Mouse (Mus musculus) hindbrain, embryonic 16.5 days (tissue): ENCODE measurements around the gene Rps6kc1. TPM values are rescaled to one million over a fixed set of nuclear protein-coding genes. Genes with fewer than 3 reads are reported as not detected.
A peak's percentile ranks its signal among the peaks of the same experiment; 100 is the strongest.

ENCODE experiments used
- ATAC-seq: fragments of 200-750 bp; cut with Nextera tagmentation; 2 replicates; pipeline ENCODE4 v1.8.0; 2017; ENCODE audit warnings: moderate TSS enrichment, moderate library complexity
- H3K27ac ChIP-seq: fragments of 300-500 bp; sonication (generic); 2 replicates; pipeline ENCODE4 v1.5.1; 2014; ENCODE audit warnings: low read depth, mild to moderate bottlenecking, control low read depth, low read length, moderate library complexity
- H3K27me3 ChIP-seq: fragments of 300-500 bp; sonication (generic); replicated peaks from 2 replicates; pipeline ENCODE4 v1.6.1; 2014; ENCODE audit warnings: low read length; ENCODE audit not compliant: control insufficient read depth, insufficient read depth
- H3K36me3 ChIP-seq: fragments of 300-500 bp; sonication (generic); 2 replicates; pipeline ENCODE4 v1.6.1; 2014; ENCODE audit warnings: mild to moderate bottlenecking, low read length, moderate library complexity, mixed read lengths; ENCODE audit not compliant: control insufficient read depth, insufficient read depth
- H3K4me1 ChIP-seq: fragments of 300-500 bp; sonication (generic); 2 replicates; pipeline ENCODE4 v1.6.1; 2014; ENCODE audit warnings: low read depth, low read length; ENCODE audit not compliant: control insufficient read depth, insufficient read depth
- H3K4me2 ChIP-seq: fragments of 300-500 bp; sonication (generic); 2 replicates; pipeline ENCODE4 v1.6.1; 2014; ENCODE audit warnings: mild to moderate bottlenecking, low read length, control low read depth, moderate library complexity
- H3K4me3 ChIP-seq: fragments of 300-500 bp; sonication (generic); 2 replicates; pipeline ENCODE4 v1.5.1; 2014; ENCODE audit warnings: mild to moderate bottlenecking, low read length, control low read depth, moderate library complexity
- H3K9ac ChIP-seq: fragments of 300-500 bp; sonication (generic); 2 replicates; pipeline ENCODE4 v1.6.1; 2014; ENCODE audit warnings: low read depth, mild to moderate bottlenecking, control low read depth, low read length, moderate library complexity
- H3K9me3 ChIP-seq: fragments of 300-500 bp; sonication (generic); 2 replicates; pipeline ENCODE4 v1.6.1; 2014; ENCODE audit warnings: mild to moderate bottlenecking, low read length, moderate library complexity; ENCODE audit not compliant: control insufficient read depth
- WGBS: fragments of 180-500 bp; shearing (Covaris S2); extraction: QIAGEN DNeasy Blood & Tissue Kit; methylation state at CpG from one replicate; pipeline ENCODE4 v1.1.7; 2014; 5-methylcytosine and 5-hydroxymethylcytosine counted together
- polyA plus RNA-seq: library from polyadenylated mRNA; unstranded; fragments of >200 nt; fragmentation: Nextera tagmentation; extraction: Ambion mirVana; gene quantifications from 2 replicates; pipeline ENCODE4 v1.2.1, GENCODE M21; 2015

Gene Rps6kc1
- polyA plus RNA-seq, 1 experiment from 2014 or later = 28.4 TPM

- H3K4me2 ChIP-seq = no peak overlapping the region
- H3K4me3 ChIP-seq = no peak overlapping the region
- WGBS = 30% methylated on average over 1 of the region's 1 CpGs
These were observed 1.1 kb upstream of the Rps6kc1 start for GRCm38 (mm10) chr1:190912623-190913022.

DNA sequence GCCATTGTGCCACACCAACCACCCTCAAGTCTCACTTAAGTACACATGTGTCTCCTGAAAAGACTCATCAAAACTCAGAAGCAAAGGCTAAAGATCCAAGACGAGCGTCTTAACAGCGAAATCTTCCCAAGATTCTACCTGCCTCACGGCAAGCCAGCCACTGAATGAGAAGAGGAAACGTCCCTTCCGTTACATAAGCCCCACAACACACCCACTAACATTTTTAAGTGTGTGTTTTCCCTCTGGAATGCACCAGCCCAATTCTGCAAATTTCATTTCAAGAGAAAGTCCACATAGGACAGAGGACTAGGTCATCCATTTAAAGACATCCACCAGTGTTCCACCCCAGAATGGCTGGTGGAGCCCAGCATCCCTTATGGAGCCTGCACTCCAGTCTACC is 734 bp downstream of the Rps6kc1 start:
- Histone ChIP-seq H3K4me2 (peak overlapping the region; percentile 83), H3K9me3 (no peaks in the 10 kb centered on the region), H3K9ac (peak overlapping the region; percentile 94), H3K27ac (no peak overlapping the region), H3K4me1 (peaks cover 15% of the 10 kb centered on the region), H3K36me3 (no peaks in the 10 kb centered on the region), H3K27me3 (no peaks in the 10 kb centered on the region), H3K4me3 (peak overlapping the region; percentile 93)
- peak; percentile 16 for ATAC-seq
- WGBS = 81% methylated on average over 6 of the region's 6 CpGs

More at GRCm38 (mm10) chr1:190912623-190913022, 1.1 kb upstream of the Rps6kc1 start:
- Histone ChIP-seq H3K9me3 (no peaks in the 10 kb centered on the region), H3K4me1 (peaks cover 15% of the 10 kb centered on the region), H3K27ac (no peak overlapping the region), H3K9ac (no peak overlapping the region), H3K27me3 (no peaks in the 10 kb centered on the region), H3K36me3 (no peaks in the 10 kb centered on the region)
- no peak for ATAC-seq

DNA sequence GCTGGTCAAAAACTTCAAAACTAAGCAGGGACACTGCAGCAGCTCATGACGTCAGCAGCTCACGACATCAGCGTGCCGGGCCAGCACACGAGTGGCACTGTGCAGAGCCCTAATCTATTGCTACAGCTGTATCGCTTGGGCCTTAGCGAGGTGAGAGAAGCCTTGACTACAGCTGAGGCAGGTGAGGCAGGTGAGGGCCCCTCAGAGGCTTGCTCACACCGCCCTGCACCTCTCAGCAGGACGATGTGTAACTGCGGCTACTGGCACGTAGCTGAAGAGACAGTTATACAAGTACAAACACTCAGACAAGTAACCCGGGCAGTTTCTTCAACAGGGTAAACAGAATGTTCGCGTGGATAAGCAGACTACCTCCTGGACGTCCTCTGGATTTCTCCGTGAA is 6.9 kb downstream of the Rps6kc1 start:
- Histone ChIP-seq H3K9ac (no peak overlapping the region), H3K9me3 (no peaks in the 10 kb centered on the region), H3K27me3 (no peaks in the 10 kb centered on the region), H3K4me1 (no peaks in the 10 kb centered on the region; the same call in 1 of the 2 replicates), H3K36me3 (no peaks in the 10 kb centered on the region), H3K27ac (no peak overlapping the region), H3K4me2 (no peak overlapping the region), H3K4me3 (no peak overlapping the region)
- 93% methylated on average over 16 of the region's 16 CpGs for WGBS
- ATAC-seq = no peak

GRCm38 (mm10) chr1:190904136-190904535 is 7.4 kb downstream of the Rps6kc1 start:
- 97% methylated on average over 3 of the region's 3 CpGs for WGBS
- Histone ChIP-seq H3K4me2 (no peak overlapping the region), H3K4me3 (no peak overlapping the region), H3K27me3 (no peaks in the 10 kb centered on the region), H3K36me3 (no peaks in the 10 kb centered on the region), H3K9ac (no peak overlapping the region), H3K9me3 (no peaks in the 10 kb centered on the region), H3K27ac (no peak overlapping the region), H3K4me1 (no peaks in the 10 kb centered on the region; the same call in 1 of the 2 replicates)
- no peak for ATAC-seq

- no peak overlapping the region for H3K9ac ChIP-seq
- 57% methylated on average over 2 of the region's 2 CpGs for WGBS
- no peaks in the 10 kb centered on the region for H3K9me3 ChIP-seq
- H3K4me1 ChIP-seq = no peaks in the 10 kb centered on the region
- H3K4me3 ChIP-seq = no peak overlapping the region
- no peak overlapping the region for H3K4me2 ChIP-seq
- no peak overlapping the region for H3K27ac ChIP-seq
- ATAC-seq = no peak
- peaks cover 6% of the 10 kb centered on the region for H3K36me3 ChIP-seq
- no peaks in the 10 kb centered on the region for H3K27me3 ChIP-seq
These were observed 10.5 kb downstream of the Rps6kc1 start for GRCm38 (mm10) chr1:190901082-190901481.

DNA sequence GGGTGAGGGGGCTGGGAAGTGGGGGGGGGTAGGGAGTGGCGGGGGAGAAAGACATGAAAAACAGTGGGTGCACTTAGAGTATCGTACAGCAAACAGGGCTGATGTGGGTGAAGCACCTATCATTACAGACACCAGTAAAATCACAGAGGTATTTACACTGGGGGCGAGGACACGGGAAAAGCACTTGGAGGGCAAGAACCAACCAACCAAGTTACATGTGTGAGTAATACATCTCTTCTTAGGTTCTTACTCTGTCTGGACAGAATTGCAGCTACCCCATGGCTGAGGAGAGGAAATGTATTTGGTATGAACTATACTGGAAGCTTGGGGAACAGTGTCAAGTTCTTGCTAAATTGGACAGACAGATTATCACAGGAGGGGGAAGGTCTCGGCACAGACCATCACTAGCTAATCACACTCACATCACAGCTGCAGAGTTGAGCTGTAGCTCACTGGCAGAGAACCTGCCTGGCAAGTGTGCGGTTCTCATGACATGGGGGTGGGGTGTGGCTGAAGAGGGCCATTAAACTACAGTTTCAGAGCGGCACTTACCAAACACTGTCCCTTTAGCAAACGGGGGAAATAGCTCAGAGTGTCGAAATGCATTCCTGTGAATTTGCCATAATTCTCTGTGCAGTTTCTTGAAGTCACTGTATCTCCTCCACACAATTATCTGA is 12.5 kb downstream of the Rps6kc1 start:
- ATAC-seq = no peak
- H3K27me3 ChIP-seq = no peaks in the 10 kb centered on the region
- H3K9me3 ChIP-seq = no peaks in the 10 kb centered on the region
- H3K4me3 ChIP-seq = no peak overlapping the region
- no peak overlapping the region for H3K9ac ChIP-seq
- WGBS = 88% methylated on average over 9 of the region's 9 CpGs
- no peak overlapping the region for H3K27ac ChIP-seq
- no peaks in the 10 kb centered on the region for H3K4me1 ChIP-seq
- no peak overlapping the region for H3K4me2 ChIP-seq
- H3K36me3 ChIP-seq = peaks cover 9% of the 10 kb centered on the region

GRCm38 (mm10) chr1:190898186-190898585 is 13.4 kb downstream of the Rps6kc1 start:
- H3K27me3 ChIP-seq = no peaks in the 10 kb centered on the region
- H3K27ac ChIP-seq = no peak overlapping the region
- H3K36me3 ChIP-seq = peaks cover 9% of the 10 kb centered on the region
- ATAC-seq = no peak
- H3K4me3 ChIP-seq = no peak overlapping the region
- H3K9me3 ChIP-seq = no peaks in the 10 kb centered on the region
- WGBS = 91% methylated on average over 3 of the region's 3 CpGs
- no peak overlapping the region for H3K4me2 ChIP-seq
- no peak overlapping the region for H3K9ac ChIP-seq
- H3K4me1 ChIP-seq = no peaks in the 10 kb centered on the region

DNA sequence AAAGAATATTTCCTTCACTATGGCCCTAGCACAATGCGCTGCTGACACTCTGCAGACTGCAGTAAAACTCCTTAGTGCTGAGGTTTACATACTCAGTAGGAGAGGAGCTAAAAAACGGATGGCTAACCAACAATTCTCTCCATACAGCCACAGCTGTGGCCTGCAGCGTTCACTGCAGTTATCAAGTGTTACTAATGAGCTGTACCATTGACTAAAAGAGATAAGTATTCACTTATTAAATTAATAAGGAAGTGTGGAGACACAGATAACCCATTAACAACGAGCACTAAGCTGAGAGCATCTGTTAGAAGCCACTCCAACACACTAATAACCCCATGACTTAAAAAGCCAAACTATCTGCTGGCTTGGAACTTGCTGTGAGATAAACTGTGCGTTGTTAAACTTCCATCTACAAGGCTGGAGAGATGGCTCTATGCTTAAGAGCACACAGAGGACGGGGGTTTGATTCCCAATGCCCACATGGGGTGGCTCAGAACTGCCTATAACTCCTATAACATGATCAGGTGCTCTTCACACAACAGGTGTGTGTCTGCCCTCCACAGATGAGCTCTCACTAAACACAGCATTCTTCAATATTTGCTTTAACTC is 17.9 kb downstream of the Rps6kc1 start:
- no peak overlapping the region for H3K9ac ChIP-seq
- WGBS = 82% methylated on average over 6 of the region's 6 CpGs
- H3K36me3 ChIP-seq = peaks cover 17% of the 10 kb centered on the region
- no peaks in the 10 kb centered on the region for H3K9me3 ChIP-seq
- no peaks in the 10 kb centered on the region for H3K4me1 ChIP-seq
- no peak for ATAC-seq
- no peak overlapping the region for H3K4me2 ChIP-seq
- H3K4me3 ChIP-seq = no peak overlapping the region
- H3K27me3 ChIP-seq = no peaks in the 10 kb centered on the region
- H3K27ac ChIP-seq = no peak overlapping the region

DNA sequence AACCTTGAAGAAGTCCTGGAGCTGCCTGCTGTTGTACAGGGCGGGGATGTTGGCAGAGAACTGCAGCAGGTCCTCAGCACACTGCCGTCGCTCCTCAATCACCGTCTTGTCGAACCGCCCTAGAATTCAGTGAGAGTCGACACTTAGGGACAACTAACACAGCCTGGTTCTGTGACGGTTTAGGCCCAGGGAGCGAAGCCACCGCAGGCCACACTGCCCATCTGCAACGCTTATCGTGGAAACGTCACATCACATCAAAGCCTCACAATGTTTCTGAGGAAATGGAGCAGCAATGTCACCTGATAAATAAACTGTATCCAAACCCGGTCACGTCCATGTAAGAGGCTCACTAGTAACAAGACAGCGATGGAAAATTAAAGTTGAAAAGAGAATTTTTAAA is 22.9 kb downstream of the Rps6kc1 start:
- Histone ChIP-seq H3K27me3 (no peaks in the 10 kb centered on the region), H3K4me3 (no peak overlapping the region), H3K9ac (no peak overlapping the region), H3K4me2 (no peak overlapping the region), H3K9me3 (no peaks in the 10 kb centered on the region), H3K4me1 (no peaks in the 10 kb centered on the region), H3K36me3 (peaks cover 18% of the 10 kb centered on the region), H3K27ac (no peak overlapping the region)
- no peak for ATAC-seq
- WGBS = 89% methylated on average over 16 of the region's 16 CpGs
